Mouse (Mus musculus): ENCODE results near the gene Cyb561d1. TPM values are rescaled to one million over a fixed set of nuclear protein-coding genes. Genes with fewer than 3 reads are reported as not detected.

Cyb561d1 gene
- polyA plus RNA-seq, 1 experiment from 2014 or later, result 3.5 TPM

DNA sequence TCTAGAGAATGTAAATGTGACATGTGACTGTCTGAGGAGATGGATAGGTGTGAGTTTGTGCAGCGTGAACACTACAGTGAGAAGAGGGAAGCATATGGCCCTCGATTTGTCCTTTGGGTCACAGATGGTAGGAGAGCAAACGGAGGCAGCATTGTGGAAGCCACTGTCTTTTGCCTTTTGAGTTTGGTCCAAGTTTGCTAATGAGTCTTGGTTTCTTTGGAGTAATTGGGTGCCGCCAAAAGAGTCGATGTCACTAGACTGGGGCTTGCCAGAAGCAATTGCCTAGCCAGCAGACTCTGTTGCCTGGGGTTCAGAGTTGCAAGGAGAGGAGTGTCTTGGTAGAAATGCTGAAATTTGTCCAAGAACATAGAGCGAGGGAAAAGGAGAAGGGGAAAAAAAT is 10.8 kb upstream of the Cyb561d1 start:
- Histone ChIP-seq H3K27ac (peak overlapping the region; percentile 98), H3K9me3 (no peaks in the 10 kb centered on the region), H3K9ac (no peak overlapping the region; the same call in 1 of the 2 replicates), H3K36me3 (peaks cover 15% of the 10 kb centered on the region), H3K4me1 (replicated peaks) (peaks cover 38% of the 10 kb centered on the region), H3K4me2 (peak overlapping the region; percentile 76), H3K4me3 (peak overlapping the region; percentile 64; the same call in 1 of the 2 replicates), H3K27me3 (0 out of 2 replicates have a peak, but pooled peaks cover 8% of the 10 kb centered on the region)
- no peak for ATAC-seq (ENCODE audit: low FRiP score)
- 64% methylated on average over 6 of the region's 6 CpGs for WGBS

- H3K27me3 ChIP-seq, result 0 out of 2 replicates have a peak, but pooled peaks cover 8% of the 10 kb centered on the region
- peaks cover 26% of the 10 kb centered on the region for H3K36me3 ChIP-seq
- no peaks in the 10 kb centered on the region for H3K9me3 ChIP-seq
- peak within 1 kb of the TSS; percentile 93 for H3K9ac ChIP-seq
- peak within 1 kb of the TSS; percentile 94 for H3K4me2 ChIP-seq
- H3K27ac ChIP-seq, result peak within 1 kb of the TSS; percentile 98
- ATAC-seq (ENCODE audit: low FRiP score), result peak; percentile 91
- WGBS, result 0% methylated on average over 14 of the region's 14 CpGs
- peaks cover 41% of the 10 kb centered on the region for H3K4me1 ChIP-seq (replicated peaks)
- peak within 1 kb of the TSS; percentile 64 for H3K4me3 ChIP-seq
These were observed 9.7 kb upstream of the Cyb561d1 start, which contains the start of gene Atxn7l2 for GRCm38 (mm10) chr3:108210771-108211139. Gene Atxn7l2 (minus strand): TSS chr3:108210934.

DNA sequence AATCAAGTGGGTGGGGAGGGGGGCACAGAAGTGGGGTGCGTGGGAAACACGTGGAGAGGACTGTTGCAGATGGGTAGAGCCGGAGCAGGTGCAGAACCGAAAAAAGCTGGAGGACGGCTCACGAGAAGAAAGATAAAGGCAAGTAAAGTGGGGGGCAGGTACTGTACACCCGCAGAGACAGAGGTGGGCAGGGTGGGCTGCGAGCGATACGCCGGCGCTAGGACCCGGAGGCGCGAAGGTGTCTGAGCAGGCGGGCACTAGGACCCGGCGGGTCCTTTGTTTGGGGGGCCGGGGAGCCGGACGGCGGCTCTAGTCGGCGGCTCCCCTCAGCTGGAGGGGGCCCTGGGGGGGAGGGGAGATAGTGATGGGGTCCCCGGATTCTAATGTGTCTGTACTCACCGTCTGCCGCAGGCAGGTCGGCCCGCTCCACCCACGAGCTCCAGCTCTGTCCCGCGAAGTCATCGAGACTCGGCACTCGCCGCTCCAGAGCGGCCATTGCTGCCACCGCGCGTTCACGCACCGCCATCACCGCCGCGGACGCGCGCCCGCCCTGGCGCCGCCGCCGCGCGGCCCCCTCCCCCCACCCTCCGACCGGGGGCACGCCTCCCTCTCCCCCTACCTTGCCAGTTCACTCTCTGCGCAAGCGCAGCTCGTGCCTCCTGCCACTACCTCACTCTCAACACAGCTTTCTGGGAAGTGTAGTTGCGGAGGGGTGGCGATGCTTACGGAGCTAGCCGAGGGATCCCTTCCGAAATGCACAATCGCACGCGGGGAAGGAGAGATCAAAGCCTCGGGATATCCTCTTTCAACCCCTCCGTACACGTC is 9.1 kb upstream of the Cyb561d1 start:
- peak; percentile 96 for ATAC-seq (ENCODE audit: low FRiP score)
- Histone ChIP-seq H3K36me3 (peaks cover 32% of the 10 kb centered on the region), H3K4me3 (peak overlapping the region; percentile 64), H3K4me2 (peak overlapping the region; percentile 94), H3K27me3 (0 out of 2 replicates have a peak, but pooled peaks cover 8% of the 10 kb centered on the region), H3K9ac (peak overlapping the region; percentile 93), H3K27ac (peak overlapping the region; percentile 98), H3K4me1 (replicated peaks) (peaks cover 41% of the 10 kb centered on the region), H3K9me3 (no peaks in the 10 kb centered on the region)
- under 1% methylated on average over 65 of the region's 72 CpGs for WGBS

GRCm38 (mm10) chr3:108209536-108209935 is 8.5 kb upstream of the Cyb561d1 start:
- H3K4me1 ChIP-seq (replicated peaks), result peaks cover 41% of the 10 kb centered on the region
- peak overlapping the region; percentile 94 for H3K4me2 ChIP-seq
- peak overlapping the region; percentile 93 for H3K9ac ChIP-seq
- ATAC-seq (ENCODE audit: low FRiP score), result 0 out of 2 replicates have a peak, but pooled peaks have one; percentile 2
- H3K27ac ChIP-seq, result peak overlapping the region; percentile 98
- no peaks in the 10 kb centered on the region for H3K9me3 ChIP-seq
- H3K4me3 ChIP-seq, result peak overlapping the region; percentile 64
- H3K36me3 ChIP-seq, result peaks cover 38% of the 10 kb centered on the region
- WGBS, result 9% methylated on average over 8 of the region's 8 CpGs
- H3K27me3 ChIP-seq, result 0 out of 2 replicates have a peak, but pooled peaks cover 8% of the 10 kb centered on the region

DNA sequence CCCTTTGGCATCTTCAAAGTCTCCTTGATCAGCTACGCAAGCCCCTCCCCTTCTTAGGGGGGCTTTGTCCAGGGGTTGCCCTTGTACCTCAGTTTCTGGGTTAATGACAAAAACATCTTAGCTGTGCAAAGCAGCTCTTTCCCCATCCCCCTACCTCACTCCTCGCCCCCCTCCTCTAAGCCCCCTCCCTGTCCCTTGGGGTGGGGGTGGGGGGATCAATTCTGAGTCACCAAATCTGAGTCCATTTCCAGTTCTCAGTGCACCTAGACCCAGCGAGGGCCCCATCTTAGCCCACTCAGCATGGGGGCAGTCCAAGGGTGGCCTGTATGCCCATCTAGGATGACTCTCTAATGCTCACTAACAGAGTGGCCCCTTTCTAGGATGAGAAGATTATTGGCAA is 8.0 kb upstream of the Cyb561d1 start:
- Histone ChIP-seq H3K9ac (peak overlapping the region; percentile 93), H3K4me2 (peak overlapping the region; percentile 94), H3K4me1 (replicated peaks) (peaks cover 45% of the 10 kb centered on the region), H3K27me3 (0 out of 2 replicates have a peak, but pooled peaks cover 3% of the 10 kb centered on the region), H3K4me3 (peak overlapping the region; percentile 64), H3K9me3 (no peaks in the 10 kb centered on the region), H3K36me3 (peaks cover 42% of the 10 kb centered on the region), H3K27ac (peak overlapping the region; percentile 98)
- no peak for ATAC-seq (ENCODE audit: low FRiP score)
- WGBS, result 60% methylated on average over 2 of the region's 3 CpGs

- peaks cover 61% of the 10 kb centered on the region for H3K36me3 ChIP-seq
- no peak overlapping the region for H3K9ac ChIP-seq
- WGBS, result 91% methylated on average over 15 of the region's 15 CpGs
These were observed 5.8 kb upstream of the Cyb561d1 start for GRCm38 (mm10) chr3:108206731-108207375.

DNA sequence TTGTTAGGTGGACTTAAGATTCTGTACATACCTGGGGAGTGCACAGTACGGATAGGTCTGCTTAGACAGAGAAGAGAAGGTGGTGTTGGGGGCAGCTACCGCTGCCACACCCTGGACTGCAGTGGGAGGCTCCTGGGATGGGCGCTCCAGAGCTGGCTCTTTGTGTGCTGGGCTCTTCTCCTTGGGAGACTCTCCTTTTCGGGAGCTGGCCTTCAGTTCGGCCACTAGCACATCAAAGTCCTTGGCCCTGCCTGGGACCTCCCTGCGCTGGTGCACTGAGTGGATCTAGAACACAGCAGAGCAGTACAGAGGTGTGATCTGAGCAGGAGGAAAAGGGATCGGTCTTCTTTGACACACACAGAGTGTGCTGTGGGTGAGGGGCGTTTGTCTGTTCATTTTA is 4.6 kb upstream of the Cyb561d1 start:
- peaks cover 61% of the 10 kb centered on the region for H3K4me1 ChIP-seq (replicated peaks)
- H3K9me3 ChIP-seq, result no peaks in the 10 kb centered on the region
- no peak overlapping the region for H3K4me2 ChIP-seq
- H3K36me3 ChIP-seq, result peaks cover 65% of the 10 kb centered on the region
- no peak overlapping the region for H3K9ac ChIP-seq
- no peak overlapping the region for H3K4me3 ChIP-seq
- H3K27ac ChIP-seq, result no peak overlapping the region
- H3K27me3 ChIP-seq, result no peaks in the 10 kb centered on the region
- no peak for ATAC-seq (ENCODE audit: low FRiP score)
- WGBS, result 95% methylated on average over 8 of the region's 8 CpGs

More at GRCm38 (mm10) chr3:108206731-108207375, 5.8 kb upstream of the Cyb561d1 start:
- H3K4me3 ChIP-seq, result no peak overlapping the region
- no peak overlapping the region for H3K4me2 ChIP-seq
- H3K9me3 ChIP-seq, result no peaks in the 10 kb centered on the region
- no peak for ATAC-seq (ENCODE audit: low FRiP score)
- H3K27ac ChIP-seq, result no peak overlapping the region
- H3K4me1 ChIP-seq (replicated peaks), result peaks cover 53% of the 10 kb centered on the region
- H3K27me3 ChIP-seq, result no peaks in the 10 kb centered on the region

GRCm38 (mm10) chr3:108204470-108204869 is 3.5 kb upstream of the Cyb561d1 start:
- WGBS, result 93% methylated on average over 11 of the region's 11 CpGs
- Histone ChIP-seq H3K36me3 (peaks cover 65% of the 10 kb centered on the region), H3K4me1 (replicated peaks) (peaks cover 69% of the 10 kb centered on the region)

DNA sequence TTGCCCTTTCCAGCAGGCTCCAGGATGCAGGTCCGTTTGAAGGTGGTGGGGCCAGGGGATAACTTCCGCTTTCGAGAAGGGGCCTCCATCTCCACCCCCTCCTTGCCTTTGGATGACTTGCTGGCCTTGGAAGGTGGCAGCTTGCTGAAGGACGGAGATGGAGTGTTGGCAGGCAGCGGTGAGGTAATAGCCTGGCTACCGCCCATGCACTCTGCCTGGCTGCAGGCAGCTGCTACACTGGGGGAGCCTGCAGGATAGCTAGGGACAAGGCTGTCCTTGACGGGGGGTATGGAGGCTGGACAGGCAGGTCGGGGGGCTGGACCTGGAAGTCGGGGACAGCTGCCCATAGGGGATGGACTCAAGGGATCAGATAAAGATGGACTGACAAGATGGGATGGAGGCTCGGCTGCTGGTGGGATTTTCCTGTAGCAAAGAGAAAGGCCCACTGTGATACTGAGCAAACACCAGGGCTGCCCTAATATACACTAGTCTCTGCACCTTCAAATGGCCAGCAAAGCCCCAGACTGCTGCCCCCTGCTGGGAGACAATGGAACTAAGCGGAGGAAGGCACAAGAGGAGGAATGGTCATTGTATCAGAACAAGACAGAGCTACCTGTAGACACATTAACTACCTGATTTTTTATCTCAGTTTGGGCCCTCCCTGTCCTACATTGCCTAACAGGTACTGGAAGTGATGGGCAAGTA is 2.8 kb upstream of the Cyb561d1 start:
- 82% methylated on average over 11 of the region's 11 CpGs for WGBS
- no peak overlapping the region for H3K4me3 ChIP-seq
- no peak for ATAC-seq (ENCODE audit: low FRiP score)
- H3K4me1 ChIP-seq (replicated peaks), result peaks cover 62% of the 10 kb centered on the region
- H3K27me3 ChIP-seq, result no peaks in the 10 kb centered on the region
- H3K9ac ChIP-seq, result 0 out of 2 replicates have a peak overlapping the region, but pooled peaks have one; percentile 49
- H3K36me3 ChIP-seq, result peaks cover 72% of the 10 kb centered on the region
- H3K4me2 ChIP-seq, result no peak overlapping the region
- no peaks in the 10 kb centered on the region for H3K9me3 ChIP-seq
- H3K27ac ChIP-seq, result no peak overlapping the region

More at GRCm38 (mm10) chr3:108204470-108204869, 3.5 kb upstream of the Cyb561d1 start:
- Histone ChIP-seq H3K4me2 (no peak overlapping the region), H3K27me3 (no peaks in the 10 kb centered on the region), H3K4me3 (no peak overlapping the region), H3K27ac (no peak overlapping the region), H3K9ac (0 out of 2 replicates have a peak overlapping the region, but pooled peaks have one; percentile 3), H3K9me3 (no peaks in the 10 kb centered on the region)
- no peak for ATAC-seq (ENCODE audit: low FRiP score)

- peaks cover 76% of the 10 kb centered on the region for H3K36me3 ChIP-seq
- 93% methylated on average over 13 of the region's 13 CpGs for whole genome bisulfite sequencing
- 0 out of 2 replicates have a peak overlapping the region, but pooled peaks have one; percentile 49 for H3K9ac ChIP-seq
- H3K4me1 ChIP-seq (replicated peaks), result peaks cover 56% of the 10 kb centered on the region
- no peak overlapping the region for H3K27ac ChIP-seq
- H3K27me3 ChIP-seq, result no peaks in the 10 kb centered on the region
- no peak overlapping the region for H3K4me3 ChIP-seq
- ATAC-seq (ENCODE audit: low FRiP score), result no peak
- no peaks in the 10 kb centered on the region for H3K9me3 ChIP-seq
- H3K4me2 ChIP-seq, result no peak overlapping the region
These were observed 2.2 kb upstream of the Cyb561d1 start for GRCm38 (mm10) chr3:108203212-108203611.

GRCm38 (mm10) chr3:108202506-108202905 is 1.5 kb upstream of the Cyb561d1 start:
- no peak overlapping the region for H3K27ac ChIP-seq
- H3K9ac ChIP-seq, result no peak overlapping the region
- ATAC-seq (ENCODE audit: low FRiP score), result no peak
- H3K9me3 ChIP-seq, result no peaks in the 10 kb centered on the region
- no peak overlapping the region for H3K4me2 ChIP-seq
- H3K4me3 ChIP-seq, result no peak overlapping the region
- peaks cover 55% of the 10 kb centered on the region for H3K4me1 ChIP-seq (replicated peaks)
- H3K27me3 ChIP-seq, result no peaks in the 10 kb centered on the region
- H3K36me3 ChIP-seq, result peaks cover 70% of the 10 kb centered on the region

DNA sequence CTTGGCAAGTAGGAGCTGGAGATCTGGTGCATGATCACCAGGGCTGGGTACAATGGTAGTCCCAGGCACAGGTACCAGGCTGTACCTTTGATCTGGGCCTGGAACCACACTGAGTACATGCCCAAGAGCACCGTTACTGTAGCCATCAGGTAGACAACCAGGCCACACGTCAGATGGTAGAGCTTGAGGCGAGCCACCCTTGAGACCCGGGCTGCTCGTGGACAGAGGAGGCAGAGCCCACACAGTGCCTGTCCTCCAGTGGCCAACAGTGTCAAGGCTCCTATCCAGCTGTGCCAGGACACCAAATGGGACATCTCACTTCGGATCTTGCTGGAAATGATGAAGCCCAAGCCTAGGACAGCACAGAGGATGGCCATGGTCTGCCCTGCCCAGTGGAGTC is 1.8 kb downstream of the Cyb561d1 start:
- no peak overlapping the region for H3K27ac ChIP-seq
- H3K36me3 ChIP-seq, result peaks cover 38% of the 10 kb centered on the region
- H3K9ac ChIP-seq, result no peak overlapping the region
- H3K27me3 ChIP-seq, result no peaks in the 10 kb centered on the region
- no peak overlapping the region for H3K4me3 ChIP-seq
- H3K4me2 ChIP-seq, result no peak overlapping the region
- WGBS, result 92% methylated on average over 6 of the region's 6 CpGs
- H3K4me1 ChIP-seq (replicated peaks), result peaks cover 74% of the 10 kb centered on the region
- H3K9me3 ChIP-seq, result no peaks in the 10 kb centered on the region
- ATAC-seq (ENCODE audit: low FRiP score), result no peak

Data from hindbrain, embryonic 13.5 days (tissue).